Mouse (Mus musculus) hindbrain, embryonic 14.5 days (tissue): ENCODE results near the gene Gpbar1. TPM values are rescaled to one million over a fixed set of nuclear protein-coding genes. Genes with fewer than 3 reads are reported as not detected.
A peak's percentile ranks its signal among the peaks of the same experiment; 100 is the strongest.

Experiments used
- ATAC-seq: fragments of 200-750 bp; cut with Nextera tagmentation; 2 replicates; pipeline ENCODE4 v1.8.0; 2017; ENCODE audit warnings: moderate number of reproducible peaks, mild to moderate bottlenecking, moderate TSS enrichment, moderate library complexity; ENCODE audit not compliant: low FRiP score
- DNase-seq: peaks from one replicate; pipeline ENCODE4 v3.0.0-alpha.2; 2015; ENCODE audit warnings: low spot score
- H3K27ac ChIP-seq: fragments of 300-500 bp; sonication (generic); 2 replicates; pipeline ENCODE4 v1.5.1; 2014; ENCODE audit warnings: mild to moderate bottlenecking, moderate library complexity
- H3K27me3 ChIP-seq: fragments of 300-500 bp; sonication (generic); 2 replicates; pipeline ENCODE4 v1.6.1; 2014; ENCODE audit warnings: mild to moderate bottlenecking, low read length, mixed read lengths; ENCODE audit not compliant: control insufficient read depth, insufficient read depth
- H3K36me3 ChIP-seq: fragments of 300-500 bp; sonication (generic); replicated peaks from 2 replicates; pipeline ENCODE4 v1.6.1; 2014; ENCODE audit not compliant: control insufficient read depth, insufficient read depth
- H3K4me1 ChIP-seq: fragments of 300-500 bp; sonication (generic); replicated peaks from 2 replicates; pipeline ENCODE4 v1.6.1; 2014; ENCODE audit warnings: antibody characterized with exemption, low read length, mixed read lengths; ENCODE audit not compliant: control insufficient read depth, insufficient read depth
- H3K4me2 ChIP-seq: fragments of 300-500 bp; sonication (generic); replicated peaks from 2 replicates; pipeline ENCODE4 v1.6.1; 2014; ENCODE audit warnings: mild to moderate bottlenecking, moderate library complexity
- H3K4me3 ChIP-seq: fragments of 300-500 bp; sonication (generic); replicated peaks from 2 replicates; pipeline ENCODE4 v1.5.1; 2014; ENCODE audit warnings: mild to moderate bottlenecking, low read length
- H3K9ac ChIP-seq: fragments of 300-500 bp; sonication (generic); 2 replicates; pipeline ENCODE4 v1.6.1; 2014
- H3K9me3 ChIP-seq: fragments of 300-500 bp; sonication (generic); 2 replicates; pipeline ENCODE4 v1.6.1; 2016; ENCODE audit warnings: low read length; ENCODE audit not compliant: control insufficient read depth
- WGBS: fragments of 180-500 bp; shearing (Covaris S2); extraction: QIAGEN DNeasy Blood & Tissue Kit; methylation state at CpG from one replicate; pipeline ENCODE4 v1.1.7; 2014; 5-methylcytosine and 5-hydroxymethylcytosine counted together
- polyA plus RNA-seq: library from polyadenylated mRNA; unstranded; fragments of >200 nt; fragmentation: Nextera tagmentation; extraction: Ambion mirVana; gene quantifications from 2 replicates; pipeline ENCODE4 v1.2.1, GENCODE M21; 2014

Gpbar1 gene
- 0.19 TPM in 1 of 2 replicates, not detected in the other for polyA plus RNA-seq

- H3K27ac ChIP-seq = no peak within 1 kb of the TSS
- H3K4me1 ChIP-seq = peaks cover 8% of the 10 kb centered on the region; the same call in 1 of the 2 replicates
- no peak within 1 kb of the TSS for H3K9ac ChIP-seq
- DNase-seq (no peak), ATAC-seq (no peak)
- no peaks in the 10 kb centered on the region for H3K9me3 ChIP-seq
- H3K36me3 ChIP-seq = peaks cover 36% of the 10 kb centered on the region
- WGBS = 90% methylated on average over 10 of the region's 10 CpGs
- H3K27me3 ChIP-seq = no peaks in the 10 kb centered on the region
- no peak within 1 kb of the TSS for H3K4me2 ChIP-seq
- H3K4me3 ChIP-seq = no peak within 1 kb of the TSS
These were observed at the start of gene Gpbar1 for GRCm38 (mm10) chr1:74278538-74278937. Gene Gpbar1 (plus strand): TSS chr1:74278550.

DNA sequence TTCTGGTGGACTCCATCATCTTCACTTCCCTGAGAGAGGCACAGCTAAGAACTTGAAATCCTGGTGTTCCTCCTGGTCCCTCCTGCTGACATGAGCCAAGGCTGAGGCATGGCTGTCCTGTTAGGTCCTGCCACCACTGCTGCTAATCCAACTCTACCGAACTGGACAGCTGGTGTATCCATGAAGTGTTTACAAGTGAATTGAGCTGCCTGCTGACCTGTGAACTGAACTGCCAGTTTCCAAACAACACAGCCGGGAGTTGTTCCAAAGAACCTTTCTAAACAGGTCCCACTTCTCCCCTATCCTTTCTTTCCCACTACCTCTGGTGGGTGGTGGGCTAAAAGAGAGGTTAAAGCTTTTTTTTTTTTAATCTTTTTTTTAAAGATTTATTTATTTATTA, 48.4 kb upstream of the Gpbar1 start:
- Histone ChIP-seq H3K27me3 (no peaks in the 10 kb centered on the region), H3K4me3 (no peak overlapping the region), H3K4me2 (no peak overlapping the region), H3K9ac (no peak overlapping the region), H3K4me1 (no peaks in the 10 kb centered on the region), H3K27ac (no peak overlapping the region), H3K36me3 (no peaks in the 10 kb centered on the region), H3K9me3 (no peaks in the 10 kb centered on the region)
- ATAC-seq (no peak), DNase-seq (no peak)
- WGBS = 82% methylated on average over 2 of the region's 2 CpGs

DNA sequence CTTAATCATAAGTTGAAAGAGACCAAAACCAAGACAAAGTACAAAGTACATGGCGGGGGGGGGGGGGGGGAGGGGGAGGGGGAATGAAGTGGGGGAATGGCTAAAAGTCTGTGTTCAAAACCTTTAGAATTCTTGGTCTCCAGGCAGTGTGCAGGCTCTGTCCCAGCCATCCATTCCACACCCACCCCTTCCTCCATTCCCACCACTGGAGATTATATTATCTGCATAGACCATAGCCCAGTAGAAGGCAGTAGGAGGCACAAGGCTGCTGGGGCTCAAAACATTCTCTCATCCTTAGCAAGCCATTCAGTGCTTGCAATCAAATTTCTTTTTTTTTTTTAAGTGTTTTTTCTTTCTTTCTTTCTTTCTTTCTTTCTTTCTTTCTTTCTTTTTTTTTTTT, 47.4 kb upstream of the Gpbar1 start:
- Histone ChIP-seq H3K9ac (no peak overlapping the region), H3K4me3 (no peak overlapping the region), H3K9me3 (no peaks in the 10 kb centered on the region), H3K4me1 (no peaks in the 10 kb centered on the region), H3K4me2 (no peak overlapping the region), H3K36me3 (no peaks in the 10 kb centered on the region), H3K27me3 (no peaks in the 10 kb centered on the region), H3K27ac (no peak overlapping the region)
- ATAC-seq = no peak
- WGBS = no CpG with 5 or more reads among the region's 1 CpGs
- DNase-seq = no peak

DNA sequence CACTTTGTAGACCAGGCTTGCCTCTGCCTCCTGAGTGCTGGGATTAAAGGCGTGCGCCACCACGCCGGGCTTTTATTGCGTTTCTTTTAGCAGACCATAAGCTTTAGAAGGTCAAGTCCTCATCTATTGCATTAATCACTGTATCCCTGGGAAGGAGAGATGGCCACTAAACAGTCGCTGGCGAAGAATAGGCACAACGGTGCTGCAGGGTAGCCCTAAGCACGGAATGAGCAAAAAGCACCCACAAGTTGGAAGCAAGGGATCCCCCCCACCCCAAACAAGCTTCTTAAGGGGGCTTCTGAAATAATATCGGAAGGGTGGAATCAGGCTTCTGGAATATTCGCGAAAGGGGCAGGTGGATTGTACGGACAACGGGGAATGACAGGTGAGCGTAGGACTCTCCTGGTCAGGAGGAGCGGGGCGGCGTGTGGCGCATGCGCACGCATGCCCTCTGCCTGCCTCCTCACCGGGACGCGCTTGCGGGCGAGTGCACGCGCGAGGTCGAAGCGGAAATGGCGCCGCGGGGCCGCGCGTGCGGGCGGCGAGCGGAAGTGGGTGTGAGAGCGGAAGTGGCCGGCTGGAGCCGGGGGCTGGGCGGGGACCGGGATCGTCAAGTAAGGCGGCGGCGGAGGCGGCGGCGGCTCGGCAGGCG, 42.3 kb upstream of the Gpbar1 start, which contains the start of gene Arpc2:
Gene Arpc2, plus strand, starts transcription at position 147 of the 652 bp plus-strand sequence.
- H3K4me1 ChIP-seq = peaks cover 32% of the 10 kb centered on the region
- WGBS = 2% methylated on average over 47 of the region's 55 CpGs
- DNase-seq = peak; percentile 98

DNA sequence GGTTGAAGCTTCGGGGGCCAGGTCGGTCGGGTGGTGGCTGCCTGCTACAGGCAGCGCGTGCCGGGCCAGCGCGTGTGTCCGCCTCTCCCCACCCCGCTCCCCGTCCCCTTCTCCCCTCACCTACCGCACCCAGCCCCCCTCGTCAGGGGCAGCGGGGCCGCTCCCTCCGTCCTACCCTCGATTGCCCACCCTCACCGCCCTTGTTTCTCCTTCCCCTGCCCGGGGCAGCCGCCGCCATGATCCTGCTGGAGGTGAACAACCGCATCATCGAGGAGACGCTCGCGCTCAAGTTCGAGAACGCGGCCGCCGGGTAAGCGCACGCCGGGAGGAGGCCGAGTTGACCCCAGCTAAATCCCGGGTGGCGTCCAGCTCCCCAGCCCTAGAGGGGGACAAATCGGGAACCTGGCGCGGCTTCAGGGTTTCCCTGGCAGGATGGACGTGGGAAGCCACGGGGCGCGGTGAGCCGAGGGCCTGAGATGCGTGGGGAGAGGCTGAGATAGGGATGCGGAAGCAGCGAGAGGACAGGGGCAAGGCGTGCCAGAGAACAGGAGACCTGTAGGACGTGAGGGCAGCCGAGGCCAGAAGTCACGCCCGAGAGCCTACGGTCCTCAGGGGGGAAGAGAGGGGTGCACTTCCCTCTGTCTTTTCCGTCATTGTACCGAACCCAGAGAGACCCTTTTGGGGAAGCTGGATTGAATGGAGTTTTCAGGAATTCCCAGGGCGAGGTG, 41.6 kb upstream of the Gpbar1 start:
- under 1% methylated on average over 39 of the region's 57 CpGs for WGBS
- DNase-seq = peak; percentile 28
- Histone ChIP-seq H3K36me3 (no peaks in the 10 kb centered on the region), H3K4me1 (peaks cover 32% of the 10 kb centered on the region), H3K9ac (peak overlapping the region; percentile 85), H3K4me3 (peak overlapping the region; percentile 65), H3K4me2 (peak overlapping the region; percentile 76), H3K9me3 (no peaks in the 10 kb centered on the region), H3K27me3 (no peaks in the 10 kb centered on the region), H3K27ac (peak overlapping the region; percentile 73)
- ATAC-seq = no peak; the same call in 1 of the 2 replicates

More for the DNA sequence above, 42.3 kb upstream of the Gpbar1 start, which contains the start of gene Arpc2:
- peak; percentile 94 for ATAC-seq
- Histone ChIP-seq H3K4me2 (peak within 1 kb of the TSS; percentile 76), H3K27ac (peak within 1 kb of the TSS; percentile 86), H3K9me3 (no peaks in the 10 kb centered on the region), H3K4me3 (peak within 1 kb of the TSS; percentile 65), H3K9ac (peak within 1 kb of the TSS; percentile 85), H3K27me3 (no peaks in the 10 kb centered on the region), H3K36me3 (no peaks in the 10 kb centered on the region)

GRCm38 (mm10) chr1:74237671-74238070, 40.7 kb upstream of the Gpbar1 start:
- no peak for ATAC-seq

GRCm38 (mm10) chr1:74238136-74238535, 40.2 kb upstream of the Gpbar1 start:
- DNase-seq (no peak), ATAC-seq (no peak)
- Histone ChIP-seq H3K9ac (peak overlapping the region; percentile 85; the same call in 1 of the 2 replicates), H3K27ac (no peak overlapping the region), H3K27me3 (no peaks in the 10 kb centered on the region), H3K9me3 (no peaks in the 10 kb centered on the region), H3K4me1 (peaks cover 32% of the 10 kb centered on the region), H3K36me3 (no peaks in the 10 kb centered on the region), H3K4me2 (peak overlapping the region; percentile 76), H3K4me3 (peak overlapping the region; percentile 65)
- WGBS = 82% methylated on average over 1 of the region's 1 CpGs

More at GRCm38 (mm10) chr1:74237671-74238070, 40.7 kb upstream of the Gpbar1 start:
- Histone ChIP-seq H3K4me1 (peaks cover 32% of the 10 kb centered on the region), H3K4me2 (peak overlapping the region; percentile 76), H3K27ac (no peak overlapping the region), H3K9me3 (no peaks in the 10 kb centered on the region), H3K36me3 (no peaks in the 10 kb centered on the region), H3K27me3 (no peaks in the 10 kb centered on the region), H3K9ac (peak overlapping the region; percentile 85), H3K4me3 (peak overlapping the region; percentile 65)
- no peak for DNase-seq
- 45% methylated on average over 5 of the region's 5 CpGs for WGBS

DNA sequence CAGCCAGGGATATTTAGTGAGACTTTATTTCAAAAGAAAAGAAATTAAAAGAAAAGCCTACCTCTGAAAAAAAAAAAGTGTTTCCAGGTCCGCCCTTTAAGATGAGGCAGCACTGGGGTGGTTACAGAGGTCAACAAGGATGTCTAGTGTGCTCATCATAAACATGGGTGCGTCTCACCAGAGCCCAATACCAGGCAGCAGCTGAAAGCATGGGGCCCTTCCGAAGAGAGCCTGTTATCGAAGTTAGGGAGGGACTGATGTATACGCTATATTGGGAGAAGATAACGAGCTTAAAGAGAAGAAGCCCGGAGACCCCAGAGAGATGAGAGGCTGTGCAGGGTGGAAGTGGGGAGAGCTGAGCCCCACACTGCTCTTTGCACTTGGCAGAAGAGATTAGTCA, 39.2 kb upstream of the Gpbar1 start:
- Histone ChIP-seq H3K4me1 (peaks cover 32% of the 10 kb centered on the region), H3K4me3 (no peak overlapping the region), H3K4me2 (peak overlapping the region; percentile 76), H3K9me3 (no peaks in the 10 kb centered on the region), H3K27ac (no peak overlapping the region), H3K36me3 (no peaks in the 10 kb centered on the region), H3K27me3 (no peaks in the 10 kb centered on the region), H3K9ac (no peak overlapping the region)
- ATAC-seq (no peak), DNase-seq (no peak)
- WGBS = 79% methylated on average over 7 of the region's 7 CpGs

DNA sequence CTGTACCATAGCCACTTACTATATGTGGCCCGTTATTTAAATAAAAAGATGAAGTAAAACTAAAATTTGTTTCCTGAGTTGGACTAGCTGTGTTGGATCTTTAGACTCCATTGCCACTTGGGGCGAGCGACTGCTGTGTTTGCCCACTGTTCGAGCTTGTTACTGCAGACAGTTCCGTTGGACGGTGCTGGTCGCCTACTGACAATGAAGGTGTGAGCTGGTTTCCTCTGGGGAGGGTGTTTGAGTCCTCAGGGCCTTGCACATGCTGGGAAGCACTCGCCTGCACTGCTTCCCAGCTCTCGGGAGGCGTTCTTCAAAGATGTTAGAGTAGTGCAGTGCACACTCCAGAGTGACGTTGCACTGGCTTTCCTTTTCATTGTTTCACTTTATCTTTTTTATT, 38.7 kb upstream of the Gpbar1 start:
- peaks cover 32% of the 10 kb centered on the region for H3K4me1 ChIP-seq
- H3K9me3 ChIP-seq = no peaks in the 10 kb centered on the region
- H3K4me2 ChIP-seq = peak overlapping the region; percentile 76
- no peak for DNase-seq
- no peak for ATAC-seq
- no peak overlapping the region for H3K27ac ChIP-seq
- H3K36me3 ChIP-seq = no peaks in the 10 kb centered on the region
- WGBS = 64% methylated on average over 11 of the region's 11 CpGs
- H3K27me3 ChIP-seq = no peaks in the 10 kb centered on the region
- H3K9ac ChIP-seq = no peak overlapping the region
- H3K4me3 ChIP-seq = no peak overlapping the region
